Mouse (Mus musculus): Measurements from ENCODE around the gene Hsph1.

Gene Hsph1

DNA sequence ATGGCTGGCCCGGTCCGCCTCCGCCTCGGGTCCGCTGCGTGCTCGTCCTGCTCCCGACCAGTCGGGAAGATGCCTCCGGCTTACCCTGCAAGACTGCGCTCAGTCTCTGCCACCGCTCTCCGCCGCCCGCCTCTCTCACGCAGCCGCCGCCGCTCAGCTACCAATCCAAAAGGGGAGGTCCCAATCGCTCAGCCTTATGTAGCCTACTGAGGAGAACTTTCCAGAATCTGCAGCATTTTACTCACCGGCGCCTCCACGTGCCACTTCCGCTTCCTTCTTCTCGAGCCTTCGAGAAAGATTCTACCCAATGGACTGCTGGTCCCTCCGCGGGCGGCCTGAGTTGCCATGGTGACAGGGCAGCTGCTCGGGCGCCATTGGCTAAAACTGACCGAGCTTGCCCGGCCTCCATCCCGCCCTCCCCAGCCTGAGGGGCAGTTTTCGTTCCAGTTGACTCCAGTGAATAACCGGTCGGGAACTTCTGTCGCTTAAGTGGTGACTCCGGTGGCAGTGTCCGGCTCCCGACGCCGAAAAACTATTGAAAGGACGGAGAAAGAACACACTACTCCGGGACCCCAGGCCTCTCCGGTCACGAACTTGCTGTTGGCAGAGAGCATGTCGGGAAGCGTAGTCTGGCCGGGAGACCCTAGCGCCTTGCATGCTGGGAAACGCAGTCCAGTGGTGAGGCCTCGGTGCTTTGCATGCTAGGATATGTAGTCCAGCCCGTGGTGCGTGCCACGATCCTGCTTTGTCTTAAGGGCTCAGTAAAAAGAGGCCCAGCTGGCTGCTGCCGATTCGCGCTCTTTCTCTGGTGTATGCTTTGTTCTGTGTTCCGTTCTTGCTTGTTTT is at the start of gene Hsph1:
Gene Hsph1, minus strand, starts transcription at position 302 of the 846 bp plus-strand sequence.
- CTCF ChIA-PET, result interaction anchor here (0.7 to 0.8 kb wide), 2 partner anchors 12 to 43 kb away, joined by 4 to 5 read pairs; no protein-coding TSS in a partner anchor

DNA sequence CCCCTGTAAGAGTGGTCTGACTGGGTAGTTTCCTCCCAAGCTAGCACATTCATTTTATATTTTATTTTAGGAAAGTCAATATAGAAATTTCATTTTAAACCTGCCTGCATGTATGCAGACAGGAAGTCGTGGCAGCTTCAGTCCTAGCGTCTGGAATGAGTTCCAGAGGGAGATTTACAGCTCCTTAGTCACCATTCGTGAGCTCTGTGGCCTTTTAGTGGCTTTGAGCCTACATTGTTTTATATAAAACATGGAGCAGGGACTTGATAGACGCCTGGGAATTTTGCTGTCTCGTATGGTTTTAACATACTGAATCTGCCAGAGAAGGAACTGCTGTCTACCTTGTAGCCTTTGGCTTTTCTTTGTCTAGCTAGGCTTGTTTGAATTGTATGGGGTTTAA is 44.8 kb upstream of the Hsph1 start:
- CTCF ChIA-PET, result no interaction called here

GRCm38 (mm10) chr5:149679886-149680285 is 43.7 kb upstream of the Hsph1 start:
- CTCF ChIA-PET, result interaction anchor here (0.8 kb wide), 1 partner anchor 43 kb away, joined by 4 read pairs; no protein-coding TSS in a partner anchor

- CTCF ChIA-PET, result interaction anchor here (0.8 kb wide), 1 partner anchor 42 kb away, joined by 4 read pairs; no protein-coding TSS in a partner anchor
These were observed 43.2 kb upstream of the Hsph1 start for GRCm38 (mm10) chr5:149679362-149679761.

DNA sequence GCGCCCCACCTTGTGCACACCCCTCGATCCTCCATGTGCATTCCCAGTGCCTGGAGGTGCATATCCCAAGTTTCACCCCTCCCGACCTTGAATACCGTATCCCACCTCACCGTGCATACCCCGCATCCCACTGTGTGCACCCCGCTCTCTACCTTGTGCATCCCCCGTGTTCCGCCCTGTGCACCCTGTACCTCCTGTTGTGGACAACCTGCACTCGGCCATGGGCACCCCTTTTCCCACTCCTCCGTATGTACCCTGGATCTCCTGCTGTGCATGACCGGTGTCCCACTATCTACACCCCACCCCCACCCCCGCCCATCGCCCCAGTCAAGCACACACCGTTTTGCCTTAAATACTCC is 42.8 kb upstream of the Hsph1 start:
- CTCF ChIA-PET, result interaction anchor here (0.8 kb wide), 1 partner anchor 42 kb away, joined by 4 read pairs; no protein-coding TSS in a partner anchor

DNA sequence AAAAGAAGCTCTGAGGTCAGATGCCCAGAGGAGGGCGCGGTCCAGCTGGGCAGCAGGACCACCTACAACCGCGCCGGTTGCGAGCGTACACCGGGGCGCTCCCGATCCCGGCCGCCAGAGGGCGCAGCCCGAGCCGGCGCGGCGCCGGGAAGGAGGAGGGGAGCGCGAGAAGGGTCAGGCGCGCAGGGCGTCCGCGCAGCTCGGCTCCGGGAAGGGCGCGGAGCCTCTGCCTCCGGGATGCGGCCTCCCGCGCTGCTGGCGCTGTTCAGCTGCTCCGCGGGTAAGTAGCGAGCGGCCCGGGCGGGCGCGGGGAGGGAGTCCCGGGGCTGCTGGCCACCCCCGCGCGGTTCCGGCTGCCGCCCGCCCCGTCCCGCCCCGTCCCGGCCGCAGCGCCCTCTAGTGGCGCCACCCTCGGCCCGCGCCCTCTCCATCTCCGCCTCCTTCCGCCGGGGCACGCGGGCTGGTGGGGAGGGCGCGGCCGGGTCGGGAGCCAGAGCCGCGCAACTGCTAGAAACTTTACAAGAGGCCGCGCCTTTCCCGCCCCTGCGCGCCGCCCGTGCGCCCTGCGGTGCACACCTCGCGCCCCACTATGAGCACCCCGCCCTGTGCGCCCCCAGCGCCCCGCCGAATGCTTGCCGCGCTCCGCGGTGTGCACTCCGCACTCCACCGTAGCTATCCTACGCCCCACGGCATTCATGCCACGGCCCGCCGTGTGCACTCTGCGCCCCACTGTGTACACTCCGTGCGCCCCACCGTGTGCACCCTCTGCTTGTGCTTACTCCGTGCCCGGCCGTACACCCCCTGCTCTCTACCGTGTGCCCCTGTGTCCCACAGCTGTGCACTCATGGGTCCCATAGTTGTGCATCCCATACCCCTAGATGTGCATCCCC is 42.2 kb upstream of the Hsph1 start, which contains the start of gene B3glct:
Gene B3glct, plus strand, starts transcription at position 131 of the 890 bp plus-strand sequence.
- CTCF ChIA-PET, result no interaction called here

- CTCF ChIA-PET, result no interaction called here
These were observed 41.0 kb upstream of the Hsph1 start for GRCm38 (mm10) chr5:149677196-149677595.

DNA sequence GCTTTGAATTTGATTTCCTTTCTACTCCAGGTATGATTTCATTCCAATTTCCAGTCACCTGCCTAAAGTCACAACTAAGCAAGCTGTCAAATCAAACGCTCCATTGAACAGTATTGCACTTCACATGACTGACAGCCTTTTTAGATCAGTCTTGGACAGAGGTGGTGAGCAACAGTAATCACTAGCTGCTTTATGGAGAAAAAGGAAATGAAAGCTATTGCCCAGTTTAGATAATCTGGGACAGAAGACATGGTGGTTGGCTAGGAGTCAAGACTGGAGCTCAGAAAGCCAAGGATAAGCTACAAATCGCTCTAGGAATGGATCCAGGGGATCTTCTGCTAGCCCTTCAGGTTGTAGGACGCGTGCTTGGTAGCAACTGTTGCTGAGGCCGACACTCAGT is 27.2 kb upstream of the Hsph1 start:
- CTCF ChIA-PET, result no interaction called here

DNA sequence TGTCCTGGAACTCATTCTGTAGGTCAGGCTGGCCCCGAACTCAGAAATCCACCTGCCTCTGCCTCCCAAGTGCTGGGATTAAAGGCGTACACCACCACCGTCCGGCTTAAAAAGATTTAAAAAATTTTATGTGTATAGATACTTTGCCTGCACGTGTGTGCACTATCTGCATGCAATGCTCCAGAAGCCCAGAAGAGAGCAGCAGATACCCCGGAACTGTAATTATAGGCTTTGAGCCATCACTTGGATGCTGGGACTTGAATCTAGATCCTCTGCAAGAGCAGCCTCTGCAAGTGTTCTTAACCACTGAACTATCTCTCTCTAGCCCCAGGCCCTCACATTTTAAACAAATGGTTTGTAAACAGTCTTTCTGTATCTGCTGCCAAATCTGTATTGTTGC is 26.8 kb upstream of the Hsph1 start:
- CTCF ChIA-PET, result no interaction called here

GRCm38 (mm10) chr5:149661428-149661827 is 25.3 kb upstream of the Hsph1 start:
- CTCF ChIA-PET, result no interaction called here

- CTCF ChIA-PET, result no interaction called here
These were observed 23.2 kb upstream of the Hsph1 start for GRCm38 (mm10) chr5:149659414-149659780.

GRCm38 (mm10) chr5:149658741-149659413 is 22.7 kb upstream of the Hsph1 start:
- CTCF ChIA-PET, result no interaction called here

DNA sequence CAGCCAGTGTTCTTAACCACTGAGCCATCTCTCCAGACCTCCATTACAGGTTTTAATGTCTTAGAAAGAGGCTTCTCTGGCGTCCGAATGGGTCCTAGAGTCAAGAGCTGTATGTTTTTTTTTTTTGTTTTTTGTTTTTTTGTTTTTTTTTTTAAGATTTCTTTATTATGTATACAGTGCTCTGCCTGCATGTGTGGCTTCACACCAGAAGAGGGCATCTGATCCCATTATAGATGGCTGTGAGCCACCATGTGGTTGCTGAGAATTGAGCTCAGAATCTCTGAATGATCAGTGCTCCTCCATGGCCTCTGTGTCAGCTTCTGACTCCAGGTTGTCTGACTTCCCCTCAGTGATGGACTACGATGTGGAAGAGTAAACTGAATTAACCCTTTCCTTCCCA is 21.8 kb upstream of the Hsph1 start:
- CTCF ChIA-PET, result no interaction called here

DNA sequence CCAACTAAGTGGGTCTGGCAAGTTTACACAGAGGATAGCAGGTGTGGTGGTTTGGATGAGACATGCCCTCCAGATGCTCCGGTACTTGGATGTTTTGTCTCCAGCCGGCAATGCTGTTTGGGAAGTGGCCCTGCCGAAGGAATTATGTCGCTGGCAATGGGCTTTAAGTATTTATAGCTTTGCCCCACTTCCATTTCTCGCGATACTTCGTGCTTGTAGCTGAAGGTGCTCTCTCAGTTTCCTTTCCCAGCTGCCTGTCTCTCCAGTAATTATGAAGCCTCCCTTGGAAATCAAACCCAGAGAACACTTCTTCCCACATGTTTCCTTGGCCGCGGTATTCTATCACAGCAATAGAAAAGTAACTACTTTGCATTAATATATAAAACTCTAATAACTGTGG is 19.5 kb upstream of the Hsph1 start:
- CTCF ChIA-PET, result no interaction called here

- CTCF ChIA-PET, result no interaction called here
These were observed 14.0 kb upstream of the Hsph1 start for GRCm38 (mm10) chr5:149650179-149650553.

- CTCF ChIA-PET, result no interaction called here
These were observed 13.5 kb upstream of the Hsph1 start for GRCm38 (mm10) chr5:149649499-149650178.

GRCm38 (mm10) chr5:149648895-149649406 is 12.8 kb upstream of the Hsph1 start:
- CTCF ChIA-PET, result no interaction called here

- CTCF ChIA-PET, result interaction anchor here (0.5 kb wide), 1 partner anchor 10 kb away, joined by 11 read pairs; no protein-coding TSS in a partner anchor
These were observed 12.0 kb upstream of the Hsph1 start for GRCm38 (mm10) chr5:149648196-149648595.

GRCm38 (mm10) chr5:149647367-149648115 is 11.4 kb upstream of the Hsph1 start:
- CTCF ChIA-PET, result interaction anchor here (0.5 kb wide), 1 partner anchor 9 kb away, joined by 11 read pairs; no protein-coding TSS in a partner anchor

GRCm38 (mm10) chr5:149642783-149643509 is 6.8 kb upstream of the Hsph1 start:
- CTCF ChIA-PET, result no interaction called here

All from spleen, embryonic (tissue).